Mouse (Mus musculus) megakaryocyte-erythroid progenitor cell, adult 5-6 weeks (primary cell): ENCODE results near the gene P2ry1. TPM values are rescaled to one million over a fixed set of nuclear protein-coding genes. Genes with fewer than 3 reads are reported as not detected.
A peak's percentile ranks its signal among the peaks of the same experiment; 100 is the strongest.

Experiments
- ATAC-seq: replicated peaks from 2 replicates; pipeline ENCODE4 v1.8.0; 2016; ENCODE audit warnings: mild to moderate bottlenecking, inconsistent platforms; ENCODE audit not compliant: severe bottlenecking, poor library complexity, low FRiP score, low TSS enrichment
- total RNA-seq, 2 experiments: library from RNA; stranded (forward) in 1 of 2; stranded (reverse) in 1 of 2; fragments of 200-1000, 215-1000 nt in 1 of 2; fragments of >200 nt in 1 of 2; fragmentation: Nextera tagmentation in 1 of 2; gene quantifications; 2 replicates each; pipeline ENCODE4 v1.2.3; 2014 to 2017

The P2ry1 gene
- total RNA-seq (2014; fragmentation: Nextera tagmentation) (19.1 and 19.8 TPM in 2 replicates), total RNA-seq (2017) (21.7 and 32.4 TPM in 2 replicates)

- ATAC-seq: peak; percentile 93
Measured at GRCm38 (mm10) chr3:61002587-61003501, at the start of gene P2ry1. TSS of gene P2ry1 (plus strand) at chr3:61002795.

GRCm38 (mm10) chr3:60953199-60953736 lies 49.3 kb upstream of the P2ry1 start:
- no peak for ATAC-seq

- no peak; the same call in 1 of the 2 replicates for ATAC-seq
Measured at GRCm38 (mm10) chr3:60954073-60954472, 48.5 kb upstream of the P2ry1 start.

GRCm38 (mm10) chr3:60958769-60959168 lies 43.8 kb upstream of the P2ry1 start:
- no peak for ATAC-seq

- no peak for ATAC-seq
Measured at GRCm38 (mm10) chr3:60965137-60965536, 37.5 kb upstream of the P2ry1 start.

GRCm38 (mm10) chr3:60974944-60975343 lies 27.7 kb upstream of the P2ry1 start:
- ATAC-seq: no peak

- no peak for ATAC-seq
Measured at GRCm38 (mm10) chr3:60982109-60982508, 20.5 kb upstream of the P2ry1 start.

GRCm38 (mm10) chr3:60998064-60998463 lies 4.5 kb upstream of the P2ry1 start:
- no peak for ATAC-seq

GRCm38 (mm10) chr3:60999715-61000114 lies 2.9 kb upstream of the P2ry1 start:
- no peak for ATAC-seq

- no peak for ATAC-seq
Measured at GRCm38 (mm10) chr3:61000747-61001146, 1.8 kb upstream of the P2ry1 start.

- peak; percentile 56 for ATAC-seq
Measured at GRCm38 (mm10) chr3:61001852-61002586, 576 bp upstream of the P2ry1 start.

GRCm38 (mm10) chr3:61004611-61005010 lies 2.0 kb downstream of the P2ry1 start:
- no peak for ATAC-seq

GRCm38 (mm10) chr3:61011660-61012059 lies 9.1 kb downstream of the P2ry1 start:
- ATAC-seq: no peak

- ATAC-seq: no peak
Measured at GRCm38 (mm10) chr3:61012550-61012949, 10.0 kb downstream of the P2ry1 start.

GRCm38 (mm10) chr3:61016733-61017132 lies 14.1 kb downstream of the P2ry1 start:
- ATAC-seq: no peak

GRCm38 (mm10) chr3:61032100-61032499 lies 29.5 kb downstream of the P2ry1 start:
- ATAC-seq: no peak; the same call in 1 of the 2 replicates

GRCm38 (mm10) chr3:61035633-61036032 lies 33.0 kb downstream of the P2ry1 start:
- ATAC-seq: peak; percentile 55

- ATAC-seq: no peak
Measured at GRCm38 (mm10) chr3:61039916-61040315, 37.3 kb downstream of the P2ry1 start.

- no peak for ATAC-seq
Measured at GRCm38 (mm10) chr3:61049976-61050672, 47.5 kb downstream of the P2ry1 start.
